Mouse (Mus musculus): ENCODE data around the gene Wdfy3. TPM values are rescaled to one million over a fixed set of nuclear protein-coding genes. Genes with fewer than 3 reads are reported as not detected.

Wdfy3 gene
- polyA plus RNA-seq, 1 experiment from 2014 or later: 29.0 TPM

- Histone ChIP-seq H3K4me1 (ENCODE audit: control insufficient read depth, insufficient read depth, low read length) (no peaks in the 10 kb centered on the region), H3K27ac (ENCODE audit: low read depth, low read length) (no peak overlapping the region), H3K9ac (ENCODE audit: low read length) (no peak overlapping the region), H3K9me3 (ENCODE audit: control insufficient read depth, low read length) (no peaks in the 10 kb centered on the region), H3K36me3 (ENCODE audit: control insufficient read depth, insufficient read depth, low read length) (no peaks in the 10 kb centered on the region), H3K4me2 (ENCODE audit: low read depth) (no peak overlapping the region), H3K4me3 (ENCODE audit: low read depth, low read length) (no peak overlapping the region), H3K27me3 (ENCODE audit: control insufficient read depth, insufficient read depth, low read length) (no peaks in the 10 kb centered on the region)
- 93% methylated on average over 16 of the region's 16 CpGs for WGBS
- DNase-seq (ENCODE audit: low spot score): no peak
- no peak for ATAC-seq (ENCODE audit: insufficient read depth, low FRiP score, low TSS enrichment)
Measured at GRCm38 (mm10) chr5:102022018-102022898, 47.5 kb downstream of the Wdfy3 start.

GRCm38 (mm10) chr5:102014235-102014634, 55.5 kb downstream of the Wdfy3 start:
- H3K9ac ChIP-seq (ENCODE audit: low read length): no peak overlapping the region
- H3K27me3 ChIP-seq (ENCODE audit: control insufficient read depth, insufficient read depth, low read length): no peaks in the 10 kb centered on the region
- no peaks in the 10 kb centered on the region for H3K36me3 ChIP-seq (ENCODE audit: control insufficient read depth, insufficient read depth, low read length)
- no peaks in the 10 kb centered on the region for H3K4me1 ChIP-seq (ENCODE audit: control insufficient read depth, insufficient read depth, low read length)
- no peak for DNase-seq (ENCODE audit: low spot score)
- H3K4me3 ChIP-seq (ENCODE audit: low read depth, low read length): no peak overlapping the region
- H3K9me3 ChIP-seq (ENCODE audit: control insufficient read depth, low read length): no peaks in the 10 kb centered on the region
- H3K27ac ChIP-seq (ENCODE audit: low read depth, low read length): no peak overlapping the region
- 86% methylated on average over 8 of the region's 8 CpGs for WGBS
- no peak overlapping the region for H3K4me2 ChIP-seq (ENCODE audit: low read depth)
- no peak for ATAC-seq (ENCODE audit: insufficient read depth, low FRiP score, low TSS enrichment)

GRCm38 (mm10) chr5:102013781-102014180, 55.9 kb downstream of the Wdfy3 start:
- no peak overlapping the region for H3K4me3 ChIP-seq (ENCODE audit: low read depth, low read length)
- H3K27me3 ChIP-seq (ENCODE audit: control insufficient read depth, insufficient read depth, low read length): no peaks in the 10 kb centered on the region
- H3K4me2 ChIP-seq (ENCODE audit: low read depth): no peak overlapping the region
- H3K9ac ChIP-seq (ENCODE audit: low read length): no peak overlapping the region
- no peaks in the 10 kb centered on the region for H3K36me3 ChIP-seq (ENCODE audit: control insufficient read depth, insufficient read depth, low read length)
- H3K9me3 ChIP-seq (ENCODE audit: control insufficient read depth, low read length): no peaks in the 10 kb centered on the region
- WGBS: 92% methylated on average over 7 of the region's 7 CpGs
- DNase-seq (ENCODE audit: low spot score) (no peak), ATAC-seq (ENCODE audit: insufficient read depth, low FRiP score, low TSS enrichment) (no peak)
- no peaks in the 10 kb centered on the region for H3K4me1 ChIP-seq (ENCODE audit: control insufficient read depth, insufficient read depth, low read length)
- H3K27ac ChIP-seq (ENCODE audit: low read depth, low read length): no peak overlapping the region

GRCm38 (mm10) chr5:102010961-102011360, 58.8 kb downstream of the Wdfy3 start:
- Histone ChIP-seq H3K4me3 (ENCODE audit: low read depth, low read length) (no peak overlapping the region), H3K27me3 (ENCODE audit: control insufficient read depth, insufficient read depth, low read length) (no peaks in the 10 kb centered on the region), H3K9ac (ENCODE audit: low read length) (no peak overlapping the region), H3K4me1 (ENCODE audit: control insufficient read depth, insufficient read depth, low read length) (no peaks in the 10 kb centered on the region), H3K9me3 (ENCODE audit: control insufficient read depth, low read length) (no peaks in the 10 kb centered on the region), H3K36me3 (ENCODE audit: control insufficient read depth, insufficient read depth, low read length) (no peaks in the 10 kb centered on the region; the same call in 1 of the 2 replicates), H3K27ac (ENCODE audit: low read depth, low read length) (no peak overlapping the region), H3K4me2 (ENCODE audit: low read depth) (no peak overlapping the region)
- WGBS: 85% methylated on average over 2 of the region's 2 CpGs
- DNase-seq (ENCODE audit: low spot score) (no peak), ATAC-seq (ENCODE audit: insufficient read depth, low FRiP score, low TSS enrichment) (no peak)

GRCm38 (mm10) chr5:102009606-102010005, 60.1 kb downstream of the Wdfy3 start:
- ATAC-seq (ENCODE audit: insufficient read depth, low FRiP score, low TSS enrichment) (no peak), DNase-seq (ENCODE audit: low spot score) (no peak)
- H3K4me3 ChIP-seq (ENCODE audit: low read depth, low read length): no peak overlapping the region
- H3K4me2 ChIP-seq (ENCODE audit: low read depth): no peak overlapping the region
- no peak overlapping the region for H3K27ac ChIP-seq (ENCODE audit: low read depth, low read length)
- H3K9me3 ChIP-seq (ENCODE audit: control insufficient read depth, low read length): no peaks in the 10 kb centered on the region
- no peak overlapping the region for H3K9ac ChIP-seq (ENCODE audit: low read length)
- H3K4me1 ChIP-seq (ENCODE audit: control insufficient read depth, insufficient read depth, low read length): no peaks in the 10 kb centered on the region
- whole genome bisulfite sequencing: 95% methylated on average over 6 of the region's 6 CpGs
- no peaks in the 10 kb centered on the region for H3K27me3 ChIP-seq (ENCODE audit: control insufficient read depth, insufficient read depth, low read length)
- H3K36me3 ChIP-seq (ENCODE audit: control insufficient read depth, insufficient read depth, low read length): no peaks in the 10 kb centered on the region; the same call in 1 of the 2 replicates

- H3K36me3 ChIP-seq (ENCODE audit: control insufficient read depth, insufficient read depth, low read length): no peaks in the 10 kb centered on the region; the same call in 1 of the 2 replicates
- DNase-seq (ENCODE audit: low spot score) (no peak), ATAC-seq (ENCODE audit: insufficient read depth, low FRiP score, low TSS enrichment) (no peak)
- no peaks in the 10 kb centered on the region for H3K27me3 ChIP-seq (ENCODE audit: control insufficient read depth, insufficient read depth, low read length)
- H3K9me3 ChIP-seq (ENCODE audit: control insufficient read depth, low read length): no peaks in the 10 kb centered on the region
- no peak overlapping the region for H3K9ac ChIP-seq (ENCODE audit: low read length)
- H3K4me2 ChIP-seq (ENCODE audit: low read depth): no peak overlapping the region
- H3K4me1 ChIP-seq (ENCODE audit: control insufficient read depth, insufficient read depth, low read length): no peaks in the 10 kb centered on the region
- 87% methylated on average over 7 of the region's 7 CpGs for WGBS
- H3K27ac ChIP-seq (ENCODE audit: low read depth, low read length): no peak overlapping the region
- H3K4me3 ChIP-seq (ENCODE audit: low read depth, low read length): no peak overlapping the region
Measured at GRCm38 (mm10) chr5:102008712-102009111, 61.0 kb downstream of the Wdfy3 start.

- DNase-seq (ENCODE audit: low spot score): no peak
Measured at GRCm38 (mm10) chr5:102006218-102006941, 63.3 kb downstream of the Wdfy3 start.

GRCm38 (mm10) chr5:102003371-102003770, 66.3 kb downstream of the Wdfy3 start:
- ATAC-seq (ENCODE audit: insufficient read depth, low FRiP score, low TSS enrichment): no peak
- H3K4me3 ChIP-seq (ENCODE audit: low read depth, low read length): no peak overlapping the region
- DNase-seq (ENCODE audit: low spot score): no peak
- H3K9ac ChIP-seq (ENCODE audit: low read length): no peak overlapping the region
- H3K36me3 ChIP-seq (ENCODE audit: control insufficient read depth, insufficient read depth, low read length): no peaks in the 10 kb centered on the region; the same call in 1 of the 2 replicates
- H3K9me3 ChIP-seq (ENCODE audit: control insufficient read depth, low read length): no peaks in the 10 kb centered on the region
- H3K27me3 ChIP-seq (ENCODE audit: control insufficient read depth, insufficient read depth, low read length): no peaks in the 10 kb centered on the region
- no peak overlapping the region for H3K4me2 ChIP-seq (ENCODE audit: low read depth)
- no peaks in the 10 kb centered on the region for H3K4me1 ChIP-seq (ENCODE audit: control insufficient read depth, insufficient read depth, low read length)
- WGBS: 86% methylated on average over 3 of the region's 3 CpGs
- H3K27ac ChIP-seq (ENCODE audit: low read depth, low read length): no peak overlapping the region

More at GRCm38 (mm10) chr5:102006218-102006941, 63.3 kb downstream of the Wdfy3 start:
- Histone ChIP-seq H3K9ac (ENCODE audit: low read length) (no peak overlapping the region), H3K4me3 (ENCODE audit: low read depth, low read length) (no peak overlapping the region), H3K4me2 (ENCODE audit: low read depth) (no peak overlapping the region), H3K36me3 (ENCODE audit: control insufficient read depth, insufficient read depth, low read length) (no peaks in the 10 kb centered on the region; the same call in 1 of the 2 replicates), H3K27ac (ENCODE audit: low read depth, low read length) (no peak overlapping the region), H3K4me1 (ENCODE audit: control insufficient read depth, insufficient read depth, low read length) (no peaks in the 10 kb centered on the region), H3K9me3 (ENCODE audit: control insufficient read depth, low read length) (no peaks in the 10 kb centered on the region), H3K27me3 (ENCODE audit: control insufficient read depth, insufficient read depth, low read length) (no peaks in the 10 kb centered on the region)
- no peak for ATAC-seq (ENCODE audit: insufficient read depth, low FRiP score, low TSS enrichment)
- WGBS: 93% methylated on average over 6 of the region's 6 CpGs
